Mouse (Mus musculus): ENCODE measurements around the gene Olfr952. TPM values are rescaled to one million over a fixed set of nuclear protein-coding genes. Genes with fewer than 3 reads are reported as not detected.

Olfr952 gene
- polyA plus RNA-seq (2012; rRNA removed) (not detected in 2 replicates), polyA plus RNA-seq (2014; fragmentation: Nextera tagmentation; extraction: Ambion mirVana) (not detected in 2 replicates)

- DNase-seq (ENCODE audit: low spot score) (no peak), ATAC-seq (ENCODE audit: low FRiP score, low read depth) (no peak)
- no peaks in the 10 kb centered on the region for H3K27me3 ChIP-seq (ENCODE audit: control insufficient read depth, insufficient read depth, low read length)
- no peak within 1 kb of the TSS for H3K9ac ChIP-seq (ENCODE audit: low read depth, low read length, severe bottlenecking)
- H3K9me3 ChIP-seq (ENCODE audit: control insufficient read depth, low read length) = no peaks in the 10 kb centered on the region
- H3K36me3 ChIP-seq (ENCODE audit: control insufficient read depth, insufficient read depth, low read length) = no peaks in the 10 kb centered on the region
- H3K4me1 ChIP-seq (ENCODE audit: control insufficient read depth, insufficient read depth, low read length) = no peaks in the 10 kb centered on the region
- no peak for TF ChIP-seq POLR2A (IDR thresholded peaks at IDR 0.05; ENCODE audit: borderline replicate concordance, extremely low read depth, insufficient read depth, insufficient read length)
- no peak within 1 kb of the TSS for H3K4me3 ChIP-seq (replicated peaks; ENCODE audit: low read length)
- H3K27ac ChIP-seq (replicated peaks; ENCODE audit: low read depth, low read length) = no peak within 1 kb of the TSS
- no peak within 1 kb of the TSS for H3K4me2 ChIP-seq (replicated peaks; ENCODE audit: low read depth, low read length, severe bottlenecking)
These were observed at the start of gene Olfr952 for GRCm38 (mm10) chr9:39427048-39427447. TSS of gene Olfr952 (minus strand) at chr9:39427148.

- Histone ChIP-seq H3K36me3 (ENCODE audit: control insufficient read depth, insufficient read depth, low read length) (no peaks in the 10 kb centered on the region), H3K4me1 (ENCODE audit: control insufficient read depth, insufficient read depth, low read length) (no peaks in the 10 kb centered on the region), H3K27me3 (ENCODE audit: control insufficient read depth, insufficient read depth, low read length) (no peaks in the 10 kb centered on the region), H3K9ac (ENCODE audit: low read depth, low read length, severe bottlenecking) (no peak within 1 kb of the TSS), H3K4me3 (replicated peaks; ENCODE audit: low read length) (no peak within 1 kb of the TSS), H3K4me2 (replicated peaks; ENCODE audit: low read depth, low read length, severe bottlenecking) (no peak within 1 kb of the TSS), H3K9me3 (ENCODE audit: control insufficient read depth, low read length) (no peaks in the 10 kb centered on the region), H3K27ac (replicated peaks; ENCODE audit: low read depth, low read length) (no peak within 1 kb of the TSS)
- no peak for DNase-seq (ENCODE audit: low spot score)
- no peak for TF ChIP-seq POLR2A (IDR thresholded peaks at IDR 0.05; ENCODE audit: borderline replicate concordance, extremely low read depth, insufficient read depth, insufficient read length)
- 45% methylated on average over 1 of the region's 1 CpGs for WGBS
- ATAC-seq (ENCODE audit: low FRiP score, low read depth) = no peak
These were observed 44.9 kb upstream of the Olfr952 start, which contains the start of gene Olfr955 for GRCm38 (mm10) chr9:39471844-39472243. TSS of gene Olfr955 (minus strand) at chr9:39471944.

GRCm38 (mm10) chr9:39456401-39456800 is 29.5 kb upstream of the Olfr952 start, which contains the start of gene Olfr954:
TSS of gene Olfr954 (plus strand) at chr9:39456701.
- Histone ChIP-seq H3K9me3 (ENCODE audit: control insufficient read depth, low read length) (no peaks in the 10 kb centered on the region), H3K27me3 (ENCODE audit: control insufficient read depth, insufficient read depth, low read length) (no peaks in the 10 kb centered on the region), H3K4me3 (replicated peaks; ENCODE audit: low read length) (no peak within 1 kb of the TSS), H3K9ac (ENCODE audit: low read depth, low read length, severe bottlenecking) (no peak within 1 kb of the TSS), H3K4me1 (ENCODE audit: control insufficient read depth, insufficient read depth, low read length) (no peaks in the 10 kb centered on the region), H3K36me3 (ENCODE audit: control insufficient read depth, insufficient read depth, low read length) (no peaks in the 10 kb centered on the region), H3K27ac (replicated peaks; ENCODE audit: low read depth, low read length) (no peak within 1 kb of the TSS), H3K4me2 (replicated peaks; ENCODE audit: low read depth, low read length, severe bottlenecking) (no peak within 1 kb of the TSS)
- ATAC-seq (ENCODE audit: low FRiP score, low read depth) (no peak), DNase-seq (ENCODE audit: low spot score) (no peak)
- TF ChIP-seq POLR2A (IDR thresholded peaks at IDR 0.05; ENCODE audit: borderline replicate concordance, extremely low read depth, insufficient read depth, insufficient read length) = no peak
- 85% methylated on average over 6 of the region's 6 CpGs for WGBS

- DNase-seq (ENCODE audit: low spot score) = no peak
- WGBS = 85% methylated on average over 2 of the region's 2 CpGs
- no peak for TF ChIP-seq POLR2A (IDR thresholded peaks at IDR 0.05; ENCODE audit: borderline replicate concordance, extremely low read depth, insufficient read depth, insufficient read length)
These were observed 39.8 kb downstream of the Olfr952 start, which contains the start of gene Olfr951 for GRCm38 (mm10) chr9:39387110-39387509. TSS of gene Olfr951 (plus strand) at chr9:39387410.

More at GRCm38 (mm10) chr9:39387110-39387509, 39.8 kb downstream of the Olfr952 start, which contains the start of gene Olfr951:
- Histone ChIP-seq H3K27ac (replicated peaks; ENCODE audit: low read depth, low read length) (no peak within 1 kb of the TSS), H3K9me3 (ENCODE audit: control insufficient read depth, low read length) (no peaks in the 10 kb centered on the region), H3K36me3 (ENCODE audit: control insufficient read depth, insufficient read depth, low read length) (no peaks in the 10 kb centered on the region), H3K9ac (ENCODE audit: low read depth, low read length, severe bottlenecking) (no peak within 1 kb of the TSS), H3K4me3 (replicated peaks; ENCODE audit: low read length) (no peak within 1 kb of the TSS), H3K4me1 (ENCODE audit: control insufficient read depth, insufficient read depth, low read length) (no peaks in the 10 kb centered on the region), H3K4me2 (replicated peaks; ENCODE audit: low read depth, low read length, severe bottlenecking) (no peak within 1 kb of the TSS), H3K27me3 (ENCODE audit: control insufficient read depth, insufficient read depth, low read length) (no peaks in the 10 kb centered on the region)
- no peak for ATAC-seq (ENCODE audit: low FRiP score, low read depth)

Other genes starting within 250 kb of the Olfr952 start
- gene Olfr944, start 225.2 kb downstream of the Olfr952 start, polyA plus RNA-seq (2012; rRNA removed) = not detected in 2 replicates
- gene Olfr944, start 225.2 kb downstream of the Olfr952 start, polyA plus RNA-seq (2014; fragmentation: Nextera tagmentation; extraction: Ambion mirVana) = not detected in 2 replicates
- gene Olfr1537, start 177.2 kb downstream of the Olfr952 start, polyA plus RNA-seq (2012; rRNA removed) = not detected in 2 replicates
- not detected in 2 replicates for gene Olfr1537, start 177.2 kb downstream of the Olfr952 start, polyA plus RNA-seq (2014; fragmentation: Nextera tagmentation; extraction: Ambion mirVana)
- not detected in 2 replicates for gene Olfr945, start 150.3 kb downstream of the Olfr952 start, polyA plus RNA-seq (2012; rRNA removed)
- gene Olfr945, start 150.3 kb downstream of the Olfr952 start, polyA plus RNA-seq (2014; fragmentation: Nextera tagmentation; extraction: Ambion mirVana) = not detected in 2 replicates
- gene Olfr948, start 101.1 kb downstream of the Olfr952 start, polyA plus RNA-seq (2012; rRNA removed) = not detected in 2 replicates
- not detected in 2 replicates for gene Olfr948, start 101.1 kb downstream of the Olfr952 start, polyA plus RNA-seq (2014; fragmentation: Nextera tagmentation; extraction: Ambion mirVana)
- gene Olfr951, start 39.7 kb downstream of the Olfr952 start, polyA plus RNA-seq (2012; rRNA removed) = not detected in 2 replicates
- gene Olfr951, start 39.7 kb downstream of the Olfr952 start, polyA plus RNA-seq (2014; fragmentation: Nextera tagmentation; extraction: Ambion mirVana) = not detected in 2 replicates
- gene Olfr954, start 29.6 kb upstream of the Olfr952 start, polyA plus RNA-seq (2012; rRNA removed) = not detected in 2 replicates
- not detected in 2 replicates for gene Olfr954, start 29.6 kb upstream of the Olfr952 start, polyA plus RNA-seq (2014; fragmentation: Nextera tagmentation; extraction: Ambion mirVana)
- not detected in 2 replicates for gene Olfr955, start 44.8 kb upstream of the Olfr952 start, polyA plus RNA-seq (2012; rRNA removed)
- gene Olfr955, start 44.8 kb upstream of the Olfr952 start, polyA plus RNA-seq (2014; fragmentation: Nextera tagmentation; extraction: Ambion mirVana) = not detected in 2 replicates
- gene Olfr44, start 66.8 kb upstream of the Olfr952 start, polyA plus RNA-seq (2012; rRNA removed) = not detected in 2 replicates
- not detected in 2 replicates for gene Olfr44, start 66.8 kb upstream of the Olfr952 start, polyA plus RNA-seq (2014; fragmentation: Nextera tagmentation; extraction: Ambion mirVana)
- gene Olfr957, start 88.7 kb upstream of the Olfr952 start, polyA plus RNA-seq (2012; rRNA removed) = 0.06 and 0.08 TPM in 2 replicates
- gene Olfr957, start 88.7 kb upstream of the Olfr952 start, polyA plus RNA-seq (2014; fragmentation: Nextera tagmentation; extraction: Ambion mirVana) = not detected in 2 replicates
- not detected in 2 replicates for gene Olfr958, start 126.9 kb upstream of the Olfr952 start, polyA plus RNA-seq (2012; rRNA removed)
- gene Olfr958, start 126.9 kb upstream of the Olfr952 start, polyA plus RNA-seq (2014; fragmentation: Nextera tagmentation; extraction: Ambion mirVana) = not detected in 2 replicates
- not detected in 2 replicates for gene Olfr959, start 148.4 kb upstream of the Olfr952 start, polyA plus RNA-seq (2012; rRNA removed)
- not detected in 2 replicates for gene Olfr959, start 148.4 kb upstream of the Olfr952 start, polyA plus RNA-seq (2014; fragmentation: Nextera tagmentation; extraction: Ambion mirVana)
- 66.5 and 75.3 TPM in 2 replicates for gene AW551984, start 177.3 kb upstream of the Olfr952 start, polyA plus RNA-seq (2012; rRNA removed)
- 91.0 and 103 TPM in 2 replicates for gene AW551984, start 177.3 kb upstream of the Olfr952 start, polyA plus RNA-seq (2014; fragmentation: Nextera tagmentation; extraction: Ambion mirVana)
- gene Olfr148, start 183.5 kb upstream of the Olfr952 start, polyA plus RNA-seq (2012; rRNA removed) = not detected in 2 replicates
- not detected in 2 replicates for gene Olfr148, start 183.5 kb upstream of the Olfr952 start, polyA plus RNA-seq (2014; fragmentation: Nextera tagmentation; extraction: Ambion mirVana)
- gene Olfr960, start 194.2 kb upstream of the Olfr952 start, polyA plus RNA-seq (2012; rRNA removed) = 0.10 TPM in 1 of 2 replicates, not detected in the other
- gene Olfr960, start 194.2 kb upstream of the Olfr952 start, polyA plus RNA-seq (2014; fragmentation: Nextera tagmentation; extraction: Ambion mirVana) = not detected in 2 replicates
- gene Olfr961, start 217.9 kb upstream of the Olfr952 start, polyA plus RNA-seq (2012; rRNA removed) = not detected in 2 replicates
- not detected in 2 replicates for gene Olfr961, start 217.9 kb upstream of the Olfr952 start, polyA plus RNA-seq (2014; fragmentation: Nextera tagmentation; extraction: Ambion mirVana)
- gene Olfr963, start 240.1 kb upstream of the Olfr952 start, polyA plus RNA-seq (2012; rRNA removed) = not detected in 2 replicates
- gene Olfr963, start 240.1 kb upstream of the Olfr952 start, polyA plus RNA-seq (2014; fragmentation: Nextera tagmentation; extraction: Ambion mirVana) = not detected in 2 replicates